Mouse (Mus musculus) urinary bladder, adult 18-20 months (tissue): ENCODE data around the gene Lpcat2.

Experiments used
- DNase-seq, 2 experiments: peaks; one replicate each; pipeline ENCODE4 v3.0.0; 2022; ENCODE audit warnings: low spot score in 2 of 2, mixed read lengths in 2 of 2

Lpcat2 gene

GRCm38 (mm10) chr8:92908448-92908847 is 53.3 kb downstream of the Lpcat2 start:
- DNase-seq = no peak

- DNase-seq = no peak
Measured at GRCm38 (mm10) chr8:92911477-92911876, 56.3 kb downstream of the Lpcat2 start.

DNA sequence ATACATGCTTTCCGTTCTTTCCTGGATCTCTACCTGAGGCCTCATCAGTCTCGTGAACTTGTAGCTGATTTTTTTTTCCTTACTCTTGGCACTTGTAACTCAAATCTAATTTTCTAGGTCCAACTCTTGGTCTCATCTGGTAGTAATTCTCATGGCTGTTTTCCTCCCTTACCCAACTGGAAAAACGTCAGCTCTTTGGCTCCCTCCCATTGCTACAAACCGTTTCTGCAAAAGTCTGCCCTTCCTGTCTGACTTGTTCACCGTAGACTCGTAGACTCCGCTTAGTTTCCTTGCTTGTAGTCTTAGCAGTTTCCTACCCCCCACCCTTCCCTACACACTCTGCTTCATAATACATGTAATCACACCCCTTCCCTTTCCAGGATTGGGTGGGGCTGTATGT is 58.3 kb downstream of the Lpcat2 start:
- no peak for DNase-seq

DNA sequence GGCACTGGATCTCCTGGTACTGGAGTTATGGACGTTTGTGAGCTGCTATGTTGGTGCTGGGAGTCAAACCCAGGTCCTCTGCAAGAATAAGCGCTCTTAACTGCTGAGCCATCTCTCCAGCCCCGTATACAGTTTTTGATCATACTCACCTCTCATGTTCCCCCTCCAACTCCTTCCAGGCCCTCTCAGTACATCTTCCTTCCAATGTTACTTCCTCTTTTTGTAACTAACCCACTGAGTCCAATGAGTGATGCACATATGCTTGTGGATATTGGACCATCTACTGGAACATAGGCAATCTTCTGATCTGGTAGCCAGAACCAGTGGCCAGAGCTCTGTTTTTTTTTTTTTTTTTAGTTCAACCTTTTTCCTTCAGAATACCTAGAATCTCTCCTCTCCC is 60.9 kb downstream of the Lpcat2 start:
- no peak for DNase-seq

DNA sequence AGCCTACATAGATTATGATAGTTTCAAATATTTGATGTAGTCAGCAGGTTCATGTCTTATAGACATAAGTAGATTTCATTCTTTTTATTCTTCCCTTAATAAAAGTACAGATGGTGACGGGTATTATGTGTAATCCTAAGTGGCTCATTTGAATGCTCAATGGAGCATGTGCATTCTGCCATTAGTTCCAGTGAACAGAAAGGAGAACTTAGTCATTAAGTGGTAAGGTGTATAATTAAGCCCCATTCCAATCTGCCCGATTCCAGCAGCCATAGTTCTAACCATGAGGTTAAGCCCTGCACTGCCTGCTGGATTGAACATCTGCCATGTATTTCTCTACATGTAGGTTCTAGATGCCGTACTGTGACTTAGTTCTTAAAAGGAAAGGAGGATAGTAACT is 66.6 kb downstream of the Lpcat2 start:
- DNase-seq = no peak

- no peak for DNase-seq
Measured at GRCm38 (mm10) chr8:92928986-92929385, 73.8 kb downstream of the Lpcat2 start.

DNA sequence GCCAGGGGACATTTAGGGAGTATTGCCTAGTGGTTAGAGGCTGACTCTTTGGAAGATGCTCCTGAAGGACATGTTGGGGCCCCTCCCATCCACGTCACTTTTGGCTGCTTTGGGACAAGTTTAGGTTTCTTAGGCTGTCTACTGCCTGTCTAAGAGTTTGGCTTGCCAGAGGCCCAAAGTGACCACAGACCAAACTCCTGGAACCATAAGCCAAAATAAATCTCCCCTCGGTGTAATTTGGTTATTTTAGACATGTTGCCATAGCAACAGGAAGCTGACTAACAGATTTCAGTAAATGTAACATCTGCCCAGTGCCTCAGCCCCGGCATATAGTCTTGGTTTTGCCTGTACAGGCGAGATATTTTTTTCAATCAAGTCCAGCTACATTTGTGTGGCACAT is 82.9 kb downstream of the Lpcat2 start:
- no peak for DNase-seq

DNA sequence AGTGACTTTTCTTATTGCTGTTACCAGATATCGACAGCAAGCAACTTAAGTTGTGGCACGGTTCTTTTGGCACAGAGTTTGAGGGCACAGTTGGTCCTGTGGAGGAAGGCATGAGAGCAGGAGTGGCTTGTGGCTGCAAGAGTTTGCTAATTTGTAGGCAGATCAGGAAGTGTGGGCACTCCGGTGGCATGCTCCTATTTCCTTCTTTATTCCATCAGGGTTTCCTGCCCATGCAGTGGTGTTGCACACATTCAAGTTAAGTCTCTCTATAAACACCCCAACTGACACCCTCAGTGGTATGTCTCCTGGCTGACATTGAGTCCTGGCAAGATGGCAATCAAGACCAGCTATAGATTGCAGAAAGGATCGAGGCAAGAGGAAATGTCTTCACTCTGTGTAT is 93.9 kb downstream of the Lpcat2 start:
- DNase-seq = no peak

GRCm38 (mm10) chr8:92950639-92951371 is 95.7 kb downstream of the Lpcat2 start:
- no peak for DNase-seq

GRCm38 (mm10) chr8:92954044-92954443 is 98.9 kb downstream of the Lpcat2 start:
- no peak for DNase-seq

GRCm38 (mm10) chr8:92959779-92960178 is 104.6 kb downstream of the Lpcat2 start, which contains the start of gene Slc6a2:
Gene Slc6a2, plus strand, starts transcription at chr8:92960079.
- no peak for DNase-seq

DNA sequence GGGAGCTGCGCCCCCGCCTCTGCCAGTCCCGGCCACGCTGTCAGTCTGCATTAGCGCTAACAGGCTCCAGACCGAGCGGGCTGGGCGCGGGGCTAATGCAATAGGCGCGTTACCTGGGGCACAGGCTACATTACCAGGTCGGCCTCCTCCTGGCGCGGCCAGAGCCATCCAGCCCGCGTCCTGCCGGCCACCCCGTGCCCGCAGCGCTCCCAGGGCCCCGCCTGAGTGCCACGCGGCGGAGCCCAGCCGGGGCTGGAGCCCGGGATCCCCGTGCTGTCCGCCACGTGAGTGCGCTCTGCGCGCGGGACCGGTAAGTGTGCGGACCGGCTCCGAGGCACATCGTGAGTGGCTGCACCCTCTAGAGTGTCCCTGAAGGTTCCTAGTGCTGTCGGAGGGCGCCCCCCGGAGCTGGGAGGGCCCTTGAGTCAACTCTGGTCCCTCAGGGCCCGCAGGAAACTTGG is 105.3 kb downstream of the Lpcat2 start:
- DNase-seq = peak in 1 of 2 experiments; percentile 18

DNA sequence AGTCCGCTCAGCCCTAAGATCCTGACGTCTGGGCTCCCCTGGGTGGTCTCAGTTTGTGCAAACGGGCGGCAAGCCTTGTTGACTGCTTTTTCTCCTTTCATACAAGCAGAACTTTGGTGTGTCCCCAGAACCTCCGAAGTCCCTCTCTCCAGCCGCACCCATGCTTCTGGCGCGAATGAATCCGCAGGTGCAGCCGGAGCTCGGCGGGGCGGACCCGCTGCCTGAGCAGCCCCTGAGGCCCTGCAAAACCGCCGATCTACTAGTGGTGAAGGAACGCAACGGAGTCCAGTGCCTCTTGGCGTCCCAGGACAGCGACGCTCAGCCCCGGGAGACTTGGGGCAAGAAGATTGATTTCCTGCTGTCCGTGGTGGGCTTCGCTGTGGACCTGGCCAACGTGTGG is 105.9 kb downstream of the Lpcat2 start:
- no peak for DNase-seq

DNA sequence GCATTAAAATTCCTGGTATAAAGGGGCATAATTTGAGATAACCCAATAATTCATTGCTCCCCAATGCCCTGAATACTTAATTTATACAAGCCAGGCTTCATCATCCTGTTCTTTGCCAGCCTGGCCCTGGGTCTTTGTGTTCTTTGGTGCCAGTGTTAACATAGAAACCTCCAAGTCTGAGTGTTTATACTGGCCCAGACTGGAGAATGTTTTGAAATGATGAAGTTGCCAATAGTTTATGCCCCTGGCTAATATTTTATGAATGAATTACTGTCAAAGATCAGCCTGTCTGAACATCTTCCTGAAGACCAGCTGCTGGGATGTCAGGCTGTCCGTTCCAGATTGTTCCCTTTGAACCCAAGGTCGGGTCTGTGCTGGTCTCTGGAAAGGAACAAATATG is 109.4 kb downstream of the Lpcat2 start:
- DNase-seq = no peak
